Mouse (Mus musculus) midbrain, embryonic 12.5 days (tissue): ENCODE data around the gene Klf5. TPM values are rescaled to one million over a fixed set of nuclear protein-coding genes. Genes with fewer than 3 reads are reported as not detected.

Experiments used
- ATAC-seq: fragments of 200-750 bp; cut with Nextera tagmentation; 2 replicates; pipeline ENCODE4 v1.8.0; 2017; ENCODE audit warnings: low read depth, moderate TSS enrichment, moderate library complexity; ENCODE audit not compliant: low FRiP score
- H3K27ac ChIP-seq: fragments of 300-500 bp; sonication (generic); replicated peaks from 2 replicates; pipeline ENCODE4 v1.5.1; 2016; ENCODE audit warnings: mild to moderate bottlenecking
- H3K27me3 ChIP-seq: fragments of 300-500 bp; sonication (generic); 2 replicates; pipeline ENCODE4 v1.6.1; 2016; ENCODE audit warnings: mild to moderate bottlenecking
- H3K36me3 ChIP-seq: fragments of 300-500 bp; sonication (generic); 2 replicates; pipeline ENCODE4 v1.6.1; 2016
- H3K4me1 ChIP-seq: fragments of 300-500 bp; sonication (generic); 2 replicates; pipeline ENCODE4 v1.6.1; 2016
- H3K4me2 ChIP-seq: fragments of 300-500 bp; sonication (generic); replicated peaks from 2 replicates; pipeline ENCODE4 v1.6.1; 2016; ENCODE audit warnings: mild to moderate bottlenecking, moderate library complexity
- H3K4me3 ChIP-seq: fragments of 300-500 bp; sonication (generic); 2 replicates; pipeline ENCODE4 v1.5.1; 2016; ENCODE audit warnings: mild to moderate bottlenecking
- H3K9ac ChIP-seq: fragments of 300-500 bp; sonication (generic); replicated peaks from 2 replicates; pipeline ENCODE4 v1.6.1; 2016; ENCODE audit warnings: mild to moderate bottlenecking, moderate library complexity
- H3K9me3 ChIP-seq: fragments of 300-500 bp; sonication (generic); 2 replicates; pipeline ENCODE4 v1.6.1; 2016; ENCODE audit warnings: mild to moderate bottlenecking
- WGBS: fragments of 180-500 bp; shearing (Covaris S2); methylation state at CpG from one replicate; pipeline ENCODE4 v1.1.7; 2016; 5-methylcytosine and 5-hydroxymethylcytosine counted together
- polyA plus RNA-seq: library from polyadenylated mRNA; unstranded; fragments of >200 nt; fragmentation: Nextera tagmentation; extraction: Ambion mirVana; gene quantifications from 2 replicates; pipeline ENCODE4 v1.2.1, GENCODE M21; 2016

Klf5 gene
- polyA plus RNA-seq, 1 experiment from 2014 or later, result 3.9 TPM

DNA sequence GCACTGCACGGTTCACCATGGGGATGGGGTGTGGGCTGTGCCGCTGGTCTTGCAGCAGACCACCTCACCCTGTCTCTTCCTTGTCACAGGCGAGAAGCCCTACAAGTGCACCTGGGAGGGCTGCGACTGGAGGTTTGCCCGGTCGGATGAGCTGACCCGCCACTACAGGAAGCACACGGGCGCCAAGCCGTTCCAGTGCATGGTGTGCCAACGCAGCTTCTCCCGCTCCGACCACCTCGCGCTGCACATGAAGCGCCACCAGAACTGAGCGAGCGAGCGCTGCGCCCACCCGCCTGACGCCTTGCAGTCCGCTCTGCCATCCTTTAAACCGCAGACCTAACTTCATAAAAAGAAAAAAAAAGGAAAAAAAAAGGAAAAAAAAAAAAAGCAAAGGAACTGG, 14.6 kb downstream of the Klf5 start:
- peak; percentile 16; the same call in 1 of the 2 replicates for ATAC-seq
- Histone ChIP-seq H3K27me3 (0 out of 2 replicates have a peak, but pooled peaks cover 2% of the 10 kb centered on the region), H3K36me3 (peaks cover 5% of the 10 kb centered on the region; the same call in 1 of the 2 replicates), H3K9me3 (no peaks in the 10 kb centered on the region), H3K4me3 (no peak overlapping the region), H3K4me2 (no peak overlapping the region), H3K9ac (no peak overlapping the region), H3K27ac (no peak overlapping the region), H3K4me1 (no peaks in the 10 kb centered on the region)
- 87% methylated on average over 24 of the region's 24 CpGs for WGBS

DNA sequence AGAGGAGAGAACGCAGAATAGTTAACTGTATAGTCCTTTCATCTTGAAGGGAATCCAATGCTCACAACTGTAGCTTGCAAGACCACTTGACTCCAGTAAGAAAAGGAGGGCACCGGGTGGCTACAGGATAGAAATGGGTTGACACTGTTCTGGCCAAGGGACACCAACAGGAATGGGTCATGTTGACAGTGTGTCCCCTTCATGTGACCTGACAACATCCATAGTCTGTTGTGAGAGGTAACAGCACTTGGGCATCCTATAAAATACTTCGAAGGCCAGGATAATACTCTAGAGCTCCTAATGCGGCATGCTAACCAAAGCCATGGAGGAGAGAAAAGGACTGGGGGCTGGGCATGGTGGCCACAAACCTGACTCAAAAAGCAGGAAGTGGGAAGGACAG, 17.8 kb downstream of the Klf5 start:
- ATAC-seq, result no peak
- no peaks in the 10 kb centered on the region for H3K27me3 ChIP-seq
- 94% methylated on average over 4 of the region's 4 CpGs for WGBS

DNA sequence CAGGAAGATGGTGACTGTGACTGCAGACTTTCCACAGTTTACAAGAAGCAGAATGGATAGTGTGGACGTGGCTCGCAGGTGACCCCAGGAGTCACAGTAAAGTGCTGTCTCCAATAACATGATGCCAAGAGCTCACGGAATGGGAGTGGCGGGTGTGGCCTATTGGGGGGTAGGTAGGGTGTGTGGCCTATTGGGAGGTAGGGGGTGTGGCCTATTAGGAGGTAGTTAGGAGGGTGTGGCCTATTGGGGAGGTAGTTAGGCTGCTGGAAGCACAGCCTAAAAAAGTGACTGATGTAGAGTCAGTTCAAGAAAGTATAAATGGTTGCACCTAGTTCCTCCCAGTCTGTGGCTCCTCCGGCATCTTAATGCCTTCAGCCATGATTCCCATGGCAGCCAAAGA, 22.2 kb downstream of the Klf5 start:
- Histone ChIP-seq H3K27ac (no peak overlapping the region), H3K9ac (no peak overlapping the region), H3K4me2 (no peak overlapping the region), H3K9me3 (no peaks in the 10 kb centered on the region), H3K27me3 (no peaks in the 10 kb centered on the region), H3K4me3 (no peak overlapping the region), H3K4me1 (no peaks in the 10 kb centered on the region), H3K36me3 (no peaks in the 10 kb centered on the region)
- ATAC-seq, result peak; percentile 34; the same call in 1 of the 2 replicates
- 83% methylated on average over 5 of the region's 5 CpGs for WGBS

More for the DNA sequence above, 17.8 kb downstream of the Klf5 start:
- Histone ChIP-seq H3K9ac (no peak overlapping the region), H3K9me3 (no peaks in the 10 kb centered on the region), H3K4me3 (no peak overlapping the region), H3K4me2 (no peak overlapping the region), H3K27ac (no peak overlapping the region), H3K4me1 (no peaks in the 10 kb centered on the region), H3K36me3 (peaks cover 5% of the 10 kb centered on the region; the same call in 1 of the 2 replicates)

DNA sequence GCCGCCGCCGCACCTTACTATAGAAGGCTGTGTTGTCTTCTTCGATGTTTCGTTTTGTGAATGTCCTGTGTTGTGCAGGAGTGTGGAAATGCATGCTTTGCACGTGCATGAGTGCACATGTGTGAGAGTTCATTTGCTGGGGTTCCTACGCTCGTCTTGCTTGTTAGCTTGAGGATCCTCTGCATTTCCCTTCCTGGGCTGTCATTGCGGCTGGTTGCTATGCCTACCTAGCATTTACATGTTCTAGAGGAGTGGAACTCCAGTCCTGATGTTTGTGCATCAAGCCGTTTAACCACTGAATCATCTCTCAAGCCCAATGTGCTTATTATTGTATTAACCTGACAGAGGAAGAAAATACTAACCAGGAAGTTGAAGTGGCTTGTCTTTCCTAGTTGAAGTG, 24.9 kb downstream of the Klf5 start:
- 86% methylated on average over 10 of the region's 10 CpGs for WGBS
- H3K4me1 ChIP-seq, result 0 out of 2 replicates have a peak, but pooled peaks cover 2% of the 10 kb centered on the region
- ATAC-seq, result no peak

DNA sequence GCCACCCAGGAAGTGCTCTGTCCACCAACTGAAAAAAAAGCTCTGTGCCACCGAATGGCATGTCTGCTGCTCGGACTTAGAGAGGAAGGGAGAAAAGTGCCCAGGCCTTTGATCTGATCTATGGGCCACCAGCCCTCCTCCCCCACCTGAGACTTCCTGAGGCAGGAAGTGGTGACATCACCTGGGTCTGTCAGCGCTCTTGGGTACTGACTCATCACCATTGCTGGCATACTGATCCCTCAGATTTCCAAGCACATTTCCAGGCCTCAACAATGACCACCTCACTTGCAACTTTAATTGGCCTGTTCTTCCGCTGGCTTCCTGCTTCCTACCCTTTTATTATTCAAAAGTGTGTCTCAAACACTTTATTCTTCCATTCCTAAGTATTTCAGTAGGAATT, 26.0 kb downstream of the Klf5 start:
- no peak for ATAC-seq
- Histone ChIP-seq H3K27ac (no peak overlapping the region), H3K27me3 (no peaks in the 10 kb centered on the region), H3K9ac (no peak overlapping the region), H3K9me3 (no peaks in the 10 kb centered on the region), H3K4me3 (no peak overlapping the region), H3K4me1 (0 out of 2 replicates have a peak, but pooled peaks cover 2% of the 10 kb centered on the region), H3K4me2 (no peak overlapping the region), H3K36me3 (no peaks in the 10 kb centered on the region)
- 86% methylated on average over 4 of the region's 4 CpGs for WGBS

More for the DNA sequence above, 24.9 kb downstream of the Klf5 start:
- H3K9ac ChIP-seq, result no peak overlapping the region
- no peak overlapping the region for H3K4me3 ChIP-seq
- no peaks in the 10 kb centered on the region for H3K9me3 ChIP-seq
- H3K36me3 ChIP-seq, result no peaks in the 10 kb centered on the region
- H3K4me2 ChIP-seq, result no peak overlapping the region
- H3K27ac ChIP-seq, result no peak overlapping the region
- H3K27me3 ChIP-seq, result no peaks in the 10 kb centered on the region

DNA sequence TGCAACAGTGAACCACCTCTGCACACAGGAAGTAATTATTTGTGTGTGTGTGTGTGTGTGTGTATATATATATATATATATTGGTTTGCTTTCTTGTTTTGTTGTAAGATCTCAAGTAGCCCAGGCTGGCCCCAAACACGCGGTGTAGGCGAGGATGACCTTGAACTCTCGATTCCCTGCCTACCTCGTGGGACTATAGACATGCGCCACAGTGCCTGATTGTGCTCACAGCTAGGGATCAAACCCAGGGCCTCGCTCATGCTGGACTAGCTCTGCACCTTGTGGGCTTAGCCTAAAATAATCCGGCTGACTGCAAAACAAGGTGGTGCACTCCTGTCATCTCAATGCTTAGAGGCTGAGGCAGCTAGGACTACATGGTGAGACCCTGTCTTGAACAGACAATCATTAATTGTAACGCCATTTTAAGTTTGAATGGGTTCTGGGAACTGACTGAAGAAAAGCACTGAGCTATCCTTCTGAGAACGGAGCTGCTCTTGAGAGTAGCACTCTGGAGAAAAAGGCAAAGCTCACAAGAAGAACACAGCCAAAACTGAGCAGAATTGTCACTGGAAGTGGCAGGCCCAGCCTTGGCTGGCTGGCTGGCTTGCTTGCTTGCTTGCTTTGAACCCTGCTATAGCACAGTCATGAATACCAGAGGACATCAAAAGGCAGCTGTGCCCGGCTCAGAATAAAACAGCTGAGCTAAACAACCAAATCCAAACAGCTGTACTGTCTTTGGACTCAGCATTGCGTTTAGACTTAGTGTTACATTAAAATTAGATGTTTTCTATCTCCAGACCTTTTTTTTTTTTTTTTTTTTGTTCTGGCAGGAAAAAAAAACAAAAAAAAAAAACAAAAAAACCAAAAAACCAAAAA, 27.3 kb downstream of the Klf5 start:
- 79% methylated on average over 12 of the region's 12 CpGs for WGBS
- H3K4me2 ChIP-seq, result no peak overlapping the region
- no peak for ATAC-seq
- no peaks in the 10 kb centered on the region for H3K36me3 ChIP-seq
- H3K27me3 ChIP-seq, result no peaks in the 10 kb centered on the region
- H3K9ac ChIP-seq, result no peak overlapping the region
- 0 out of 2 replicates have a peak, but pooled peaks cover 2% of the 10 kb centered on the region for H3K4me1 ChIP-seq
- H3K27ac ChIP-seq, result no peak overlapping the region
- no peak overlapping the region for H3K4me3 ChIP-seq
- no peaks in the 10 kb centered on the region for H3K9me3 ChIP-seq

DNA sequence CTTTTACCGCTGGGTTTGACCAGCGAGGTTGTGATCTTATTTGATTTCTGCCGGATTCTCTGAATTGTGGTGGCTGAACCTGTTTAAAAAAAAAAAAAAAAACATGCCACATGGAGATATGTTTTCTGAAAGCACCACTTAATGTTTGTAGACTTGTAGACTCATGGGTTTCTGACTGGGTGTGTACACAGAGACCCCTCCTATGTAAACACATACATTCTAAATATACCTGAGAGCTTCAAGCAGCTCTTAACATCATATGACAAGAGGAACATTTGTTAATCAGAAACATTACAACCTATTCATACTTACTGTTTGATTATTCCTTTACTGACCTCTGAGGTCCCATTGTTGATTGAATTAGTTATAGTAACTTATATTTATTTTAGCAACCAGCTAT, 38.1 kb downstream of the Klf5 start:
- no peak overlapping the region for H3K4me2 ChIP-seq
- no peak overlapping the region for H3K27ac ChIP-seq
- no peaks in the 10 kb centered on the region for H3K27me3 ChIP-seq
- no peak overlapping the region for H3K4me3 ChIP-seq
- no peak for ATAC-seq
- H3K9ac ChIP-seq, result no peak overlapping the region
- H3K4me1 ChIP-seq, result 0 out of 2 replicates have a peak, but pooled peaks cover 3% of the 10 kb centered on the region
- no peaks in the 10 kb centered on the region for H3K9me3 ChIP-seq
- H3K36me3 ChIP-seq, result no peaks in the 10 kb centered on the region
- 94% methylated on average over 3 of the region's 3 CpGs for WGBS

DNA sequence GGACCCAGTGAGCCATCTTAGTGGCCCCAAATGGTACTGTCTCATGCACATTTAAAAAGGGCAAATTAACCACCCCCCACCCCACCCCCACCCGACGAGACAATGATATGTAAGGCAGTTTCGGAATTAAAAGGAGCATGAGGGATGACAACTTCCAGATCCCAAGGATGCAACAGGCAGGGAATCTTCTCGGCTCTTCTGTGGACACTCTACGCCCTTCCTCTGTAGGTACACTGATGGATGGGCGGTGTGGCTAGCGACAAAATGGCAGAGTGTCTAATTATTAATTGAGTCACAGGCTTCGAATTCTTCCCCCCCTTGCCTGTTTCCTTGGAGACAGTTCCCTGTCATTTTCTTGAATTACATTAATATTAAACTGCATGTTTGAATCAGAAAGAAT, 40.5 kb downstream of the Klf5 start:
- no peak overlapping the region for H3K4me2 ChIP-seq
- H3K36me3 ChIP-seq, result no peaks in the 10 kb centered on the region
- H3K9me3 ChIP-seq, result no peaks in the 10 kb centered on the region
- no peak overlapping the region for H3K9ac ChIP-seq
- H3K4me1 ChIP-seq, result 0 out of 2 replicates have a peak, but pooled peaks cover 3% of the 10 kb centered on the region
- no peak overlapping the region for H3K27ac ChIP-seq
- ATAC-seq, result no peak
- WGBS, result 67% methylated on average over 8 of the region's 8 CpGs
- no peak overlapping the region for H3K4me3 ChIP-seq
- no peaks in the 10 kb centered on the region for H3K27me3 ChIP-seq

DNA sequence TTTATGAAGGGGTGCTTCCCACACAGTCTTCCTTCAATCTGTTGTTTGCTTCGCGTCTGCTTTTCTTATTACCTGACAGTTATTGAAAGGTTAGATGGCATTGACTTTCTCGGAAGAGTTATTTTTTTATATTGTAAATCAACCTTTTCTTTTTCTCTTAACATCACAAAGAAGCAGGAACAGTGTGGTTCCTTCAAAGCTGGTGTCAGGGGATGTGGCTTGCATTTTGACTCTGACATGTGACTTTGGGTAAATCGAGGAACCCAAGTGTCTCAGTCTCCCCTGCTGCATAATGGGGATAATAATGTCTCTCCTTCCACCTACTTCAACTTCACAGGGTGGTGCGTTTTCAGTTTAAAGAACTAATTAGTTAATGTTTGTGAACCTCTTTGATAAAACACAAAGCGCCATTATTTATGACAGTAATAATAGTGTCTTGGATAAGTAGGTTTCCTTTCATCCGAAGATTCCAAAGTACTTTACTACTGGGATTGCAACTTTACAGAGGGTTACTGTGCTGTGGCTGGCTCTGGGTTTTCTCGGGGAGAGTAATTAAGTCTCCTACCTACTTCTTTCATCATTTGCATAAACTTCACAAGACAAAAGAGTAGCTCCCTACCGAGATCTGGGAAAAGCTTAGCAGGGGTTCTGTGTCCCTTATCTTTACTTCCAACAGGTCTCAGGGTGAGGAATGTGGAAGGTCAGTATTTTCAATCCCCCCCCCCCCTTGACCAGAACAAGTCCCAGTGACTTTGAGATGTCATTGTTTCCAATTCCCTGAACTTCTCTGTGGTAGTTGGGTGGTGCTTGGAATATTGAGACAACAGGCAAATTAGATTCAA, 41.4 kb downstream of the Klf5 start:
- WGBS, result 21% methylated on average over 9 of the region's 9 CpGs
- Histone ChIP-seq H3K9me3 (no peaks in the 10 kb centered on the region), H3K27ac (no peak overlapping the region), H3K4me1 (0 out of 2 replicates have a peak, but pooled peaks cover 3% of the 10 kb centered on the region), H3K36me3 (no peaks in the 10 kb centered on the region), H3K27me3 (no peaks in the 10 kb centered on the region), H3K4me2 (no peak overlapping the region), H3K9ac (no peak overlapping the region), H3K4me3 (no peak overlapping the region)
- ATAC-seq, result no peak

DNA sequence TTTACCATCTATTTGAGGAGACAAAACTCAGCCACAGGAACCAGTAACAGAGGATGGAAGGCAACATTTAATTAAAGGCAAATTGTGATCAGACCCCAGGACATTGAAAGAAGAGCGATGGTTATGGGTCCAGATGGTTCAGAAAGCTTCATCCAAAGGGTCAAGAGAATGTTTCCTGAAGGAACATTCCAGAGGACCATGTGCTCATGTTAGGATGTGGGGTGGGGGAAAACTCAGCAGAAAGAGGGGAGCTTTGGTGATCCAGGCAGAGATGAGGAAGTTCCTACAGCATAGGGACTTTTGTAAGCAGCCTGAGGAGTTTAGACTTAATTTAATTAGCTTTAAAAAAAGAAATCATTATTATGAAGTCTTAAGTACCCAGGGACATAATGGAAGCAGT, 42.2 kb downstream of the Klf5 start:
- WGBS, result 92% methylated on average over 1 of the region's 1 CpGs
- Histone ChIP-seq H3K4me3 (no peak overlapping the region), H3K27me3 (no peaks in the 10 kb centered on the region)

DNA sequence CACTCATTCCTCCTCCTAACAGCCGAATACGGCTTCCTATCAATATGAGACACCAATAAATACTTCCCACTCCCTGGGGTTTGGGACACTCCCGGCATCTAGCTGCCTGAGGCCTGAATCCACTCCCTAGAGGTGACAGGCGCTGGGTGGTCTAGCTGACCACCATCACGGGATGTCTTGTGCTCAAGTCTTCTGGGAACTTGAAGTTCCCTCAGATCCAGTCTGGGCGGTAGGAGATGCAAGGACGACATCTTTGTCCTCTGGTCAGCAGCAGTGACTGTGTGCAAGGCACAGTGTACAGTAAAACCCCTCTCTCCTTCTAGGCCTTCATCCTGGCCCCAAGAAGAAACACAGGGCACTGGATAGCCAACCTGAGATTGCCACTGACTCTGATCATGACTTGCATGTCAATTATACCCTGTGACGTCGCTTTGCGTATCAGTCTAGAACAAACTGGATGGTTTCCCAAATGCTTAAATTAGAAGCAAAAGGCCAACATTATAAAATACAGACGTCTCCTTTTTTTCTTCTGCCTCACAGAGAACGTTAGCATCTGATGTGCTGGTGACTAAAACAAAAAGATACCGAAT, 49.8 kb downstream of the Klf5 start:
- Histone ChIP-seq H3K4me1 (peaks cover 7% of the 10 kb centered on the region; the same call in 1 of the 2 replicates), H3K9ac (no peak overlapping the region), H3K27me3 (no peaks in the 10 kb centered on the region), H3K9me3 (no peaks in the 10 kb centered on the region), H3K4me3 (no peak overlapping the region), H3K4me2 (no peak overlapping the region), H3K36me3 (no peaks in the 10 kb centered on the region), H3K27ac (no peak overlapping the region)
- WGBS, result 72% methylated on average over 13 of the region's 13 CpGs
- ATAC-seq, result no peak; the same call in 1 of the 2 replicates

More for the DNA sequence above, 42.2 kb downstream of the Klf5 start:
- H3K36me3 ChIP-seq, result no peaks in the 10 kb centered on the region
- ATAC-seq, result no peak
- H3K4me2 ChIP-seq, result no peak overlapping the region
- H3K9ac ChIP-seq, result no peak overlapping the region
- no peak overlapping the region for H3K27ac ChIP-seq
- H3K9me3 ChIP-seq, result no peaks in the 10 kb centered on the region
- 0 out of 2 replicates have a peak, but pooled peaks cover 3% of the 10 kb centered on the region for H3K4me1 ChIP-seq
